Comparison of ENCODE assay signal across 28 mouse cellular contexts in genomic region chr10:46185763-46186458, GRCm38 (mm10).
DNase-seq lines count a peak whose midpoint lies in the region; ATAC-seq and TF ChIP-seq lines count a peak whose summit lies in the region.
"Had no signal": no experiment of that assay in that cellular context is flagged by ENCODE, and none has a peak within 500 bp of the region (broad histone marks: within the 10 kb centered on the region; RNA-seq: fewer than 3 reads in every experiment).

No protein-coding gene starts in this region.

- intact Hi-C loops in left cerebral cortex, postnatal 4 days (cut with DNase I): no loop called here

- WGBS in heart, embryonic 16.5 days: 80% methylated on average over 4 of the region's 4 CpGs
- WGBS in midbrain, postnatal 0 days: 58% methylated on average over 4 of the region's 4 CpGs

- TF ChIP-seq CTCF in midbrain, postnatal 0 days (IDR thresholded peaks at IDR 0.05): no peak

- DNase-seq in heart, adult 18-20 months: no peak
- peak; percentile 15 for DNase-seq in left cerebral cortex, postnatal 4 days
- DNase-seq in left cerebral cortex, adult 8-10 months (ENCODE audit: low spot score in 2 of 2): no peak
- peak; percentile 7 for DNase-seq in brain, adult 2 months (ENCODE audit: low read depth, low spot score)
- peak; percentile 34 for DNase-seq in midbrain, postnatal 0 days (ENCODE audit: low spot score)
- DNase-seq: adrenal gland, adult 2 months; B cell, adult 2 months; cerebellum, adult 11 months; gastrocnemius, adult 2 months; gastrocnemius, postnatal 36 days; heart, postnatal 4 days; kidney, adult 9 months; kidney, postnatal 10 days; layer of hippocampus, postnatal 36 days; liver; lung, adult 2 months; lung, postnatal 10 days; retina, postnatal 1 day; right cerebral cortex, postnatal 14 days had no signal

- no peaks in the 10 kb centered on the region for H3K9me3 ChIP-seq in heart, embryonic 16.5 days (replicated peaks; ENCODE audit: control insufficient read depth, low read length)
- no peaks in the 10 kb centered on the region for H3K9me3 ChIP-seq in midbrain, postnatal 0 days (ENCODE audit: low read length)
- H3K9me3 ChIP-seq: hindbrain, embryonic 15.5 days; neural tube, embryonic 15.5 days; stomach, embryonic 15.5 days had no signal

- no peaks in the 10 kb centered on the region for H3K27me3 ChIP-seq in heart, embryonic 16.5 days (ENCODE audit: control insufficient read depth, insufficient read depth, low read length)
- no peaks in the 10 kb centered on the region for H3K27me3 ChIP-seq in midbrain, postnatal 0 days (ENCODE audit: insufficient read depth, low read length)
- H3K27me3 ChIP-seq: hindbrain, embryonic 15.5 days; neural tube, embryonic 15.5 days; stomach, embryonic 15.5 days had no signal

- H3K4me3 ChIP-seq in heart, embryonic 16.5 days (ENCODE audit: low read length): no peak overlapping the region
- no peak overlapping the region for H3K4me3 ChIP-seq in midbrain, postnatal 0 days (ENCODE audit: low read depth, low read length)
- H3K4me3 ChIP-seq: gastrocnemius, adult 2 months; hindbrain, embryonic 15.5 days; neural tube, embryonic 15.5 days; stomach, embryonic 15.5 days had no signal

- H3K4me2 ChIP-seq in heart, embryonic 16.5 days (ENCODE audit: low read depth, low read length): no peak overlapping the region
- H3K4me2 ChIP-seq in midbrain, postnatal 0 days (ENCODE audit: low read depth, low read length, poor library complexity, severe bottlenecking): no peak overlapping the region
- H3K4me2 ChIP-seq: hindbrain, embryonic 15.5 days; neural tube, embryonic 15.5 days; stomach, embryonic 15.5 days had no signal

- peaks cover 3% of the 10 kb centered on the region; the same call in 1 of the 2 replicates for H3K4me1 ChIP-seq in heart, embryonic 16.5 days (ENCODE audit: control insufficient read depth, insufficient read depth, low read length)
- no peaks in the 10 kb centered on the region for H3K4me1 ChIP-seq in midbrain, postnatal 0 days (ENCODE audit: insufficient read depth, low read length)
- H3K4me1 ChIP-seq: hindbrain, embryonic 15.5 days; neural tube, embryonic 15.5 days; stomach, embryonic 15.5 days had no signal

- no peak overlapping the region for H3K9ac ChIP-seq in heart, embryonic 16.5 days (ENCODE audit: low read length)
- H3K9ac ChIP-seq in midbrain, postnatal 0 days (replicated peaks; ENCODE audit: low read length, poor library complexity, severe bottlenecking): no peak overlapping the region
- H3K9ac ChIP-seq: hindbrain, embryonic 15.5 days; liver, embryonic 14.5 days; neural tube, embryonic 15.5 days; stomach, embryonic 15.5 days had no signal

- ATAC-seq in heart, embryonic 16.5 days (replicated peaks; ENCODE audit: extremely low read depth, insufficient read depth, low FRiP score): peak; percentile 58; the same call in 1 of the 2 replicates
- peak; percentile 68; the same call in 1 of the 2 replicates for ATAC-seq in midbrain, postnatal 0 days (ENCODE audit: low FRiP score)
- ATAC-seq: activated CD4-positive, CD25-positive, alpha-beta regulatory T cell, adult 4 months; forebrain, embryonic 14.5 days; intestine, embryonic 16.5 days had no signal

- no peaks in the 10 kb centered on the region for H3K36me3 ChIP-seq in heart, embryonic 16.5 days (ENCODE audit: control insufficient read depth, insufficient read depth)
- no peaks in the 10 kb centered on the region for H3K36me3 ChIP-seq in midbrain, postnatal 0 days (ENCODE audit: insufficient read depth, low read length)
- H3K36me3 ChIP-seq: hindbrain, embryonic 15.5 days; neural tube, embryonic 15.5 days; stomach, embryonic 15.5 days had no signal

- H3K27ac ChIP-seq in heart, embryonic 16.5 days (ENCODE audit: low read length): no peak overlapping the region
- H3K27ac ChIP-seq in midbrain, postnatal 0 days (ENCODE audit: low read depth, low read length): no peak overlapping the region
- H3K27ac ChIP-seq: gastrocnemius, adult 2 months; hindbrain, embryonic 15.5 days; liver, embryonic 14.5 days; macrophage; neural tube, embryonic 15.5 days; stomach, embryonic 15.5 days had no signal

Comparison
In these comparisons a context has a peak if more than half of its experiments do, and no peak if none do; other contexts are left out.
1. DNase-seq: peak in left cerebral cortex, postnatal 4 days (single experiment), brain, adult 2 months (single experiment) and midbrain, postnatal 0 days (single experiment); none in heart, adult 18-20 months (0 of 2) and left cerebral cortex, adult 8-10 months (0 of 2).